Comparison of ENCODE assay signal across 13 mouse cellular contexts in the genomic region with DNA sequence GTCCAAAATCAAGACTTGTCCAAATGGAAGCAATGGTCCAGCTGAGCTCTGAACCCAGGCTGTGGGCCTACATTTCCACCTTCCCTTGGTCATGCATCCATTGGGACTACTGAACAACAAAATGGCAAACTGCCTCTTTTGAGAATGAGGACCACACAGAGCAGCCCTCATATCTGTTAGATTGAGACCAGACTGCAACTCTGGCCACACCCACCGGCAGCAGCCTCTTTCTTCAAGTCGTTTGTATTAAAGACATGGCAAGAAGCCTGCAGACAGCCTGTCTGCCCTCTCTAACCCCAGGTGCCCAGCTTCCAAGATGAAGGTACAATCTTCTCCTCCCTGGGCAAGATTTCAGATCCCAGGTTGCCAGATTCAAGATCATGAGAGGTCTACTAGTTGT.
"Had no signal": no experiment of that assay in that cellular context is flagged by ENCODE, and none has a peak within 500 bp of the region (broad histone marks: within the 10 kb centered on the region; RNA-seq: fewer than 3 reads in every experiment).

No protein-coding gene starts in this region.

- H3K9ac ChIP-seq: limb, embryonic 12.5 days; lung, embryonic 15.5 days; midbrain, embryonic 15.5 days; neural tube, embryonic 12.5 days had no signal

- ATAC-seq: midbrain, embryonic 15.5 days had no signal

- H3K4me3 ChIP-seq: limb, embryonic 12.5 days; lung, embryonic 15.5 days; midbrain, embryonic 15.5 days; neural tube, embryonic 12.5 days had no signal

- H3K4me2 ChIP-seq: limb, embryonic 12.5 days; lung, embryonic 15.5 days; midbrain, embryonic 11.5 days; midbrain, embryonic 15.5 days; neural tube, embryonic 12.5 days had no signal

- DNase-seq: kidney, adult 11 months; kidney, adult 9 months; kidney, postnatal 36 days; layer of hippocampus, adult 9-11 months; layer of hippocampus, postnatal 36 days; lung, postnatal 36 days had no signal

- H3K9me3 ChIP-seq: limb, embryonic 12.5 days; lung, embryonic 15.5 days; midbrain, embryonic 15.5 days; neural tube, embryonic 12.5 days had no signal

- H3K4me1 ChIP-seq: limb, embryonic 12.5 days; lung, embryonic 15.5 days; midbrain, embryonic 15.5 days; neural tube, embryonic 12.5 days had no signal

- H3K36me3 ChIP-seq: limb, embryonic 12.5 days; lung, embryonic 15.5 days; midbrain, embryonic 15.5 days; neural tube, embryonic 12.5 days had no signal

- H3K27me3 ChIP-seq: lung, embryonic 15.5 days; midbrain, embryonic 15.5 days; neural tube, embryonic 12.5 days had no signal

- H3K27ac ChIP-seq: kidney, postnatal 0 days; limb, embryonic 12.5 days; lung, embryonic 15.5 days; midbrain, embryonic 15.5 days; neural tube, embryonic 12.5 days; stomach, postnatal 0 days had no signal
